Mouse (Mus musculus) spleen, adult 2 months (tissue): ENCODE results near the gene Ccdc134.

Experiments
- CTCF ChIP-seq: fragments of 200-500 bp; IDR thresholded peaks from 2 replicates; pipeline ENCODE4 v1.5.1; 2011; ENCODE audit warnings: mild to moderate bottlenecking, inconsistent platforms; ENCODE audit not compliant: insufficient read depth, insufficient read length, insufficient replicate concordance; ENCODE audit errors: extremely low read depth
- POLR2A ChIP-seq: fragments of 200-500 bp; IDR thresholded peaks from 2 replicates; pipeline ENCODE4 v1.6.1; 2011; ENCODE audit warnings: low read depth, low read length, inconsistent platforms

DNA sequence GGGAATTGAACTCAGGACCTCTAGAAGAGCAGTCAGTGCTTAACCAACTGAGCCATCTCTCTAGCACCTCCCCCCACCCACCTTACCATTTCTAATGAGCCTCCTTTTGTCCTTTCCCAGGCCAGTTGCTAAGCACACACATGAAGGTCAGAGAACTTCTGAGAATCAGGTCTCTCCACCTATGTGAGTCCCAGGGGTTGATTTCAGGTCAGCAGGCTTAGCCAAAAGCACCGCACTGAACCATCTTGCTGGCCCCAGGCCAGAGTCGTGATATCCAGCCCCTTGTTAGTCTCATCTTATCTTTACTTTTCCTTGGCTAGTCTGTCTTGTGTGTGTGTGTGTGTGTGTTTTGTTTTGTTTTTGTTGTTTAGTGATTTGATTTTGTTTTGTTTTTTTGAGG lies 17.7 kb downstream of the Ccdc134 start:
- TF ChIP-seq CTCF (no peak), POLR2A (no peak)
